In genomic region chr10:97842574-97842973, GRCm38 (mm10) we compare ENCODE assay signal across 14 mouse cellular contexts.
DNase-seq lines count a peak whose midpoint lies in the region; ATAC-seq and TF ChIP-seq lines count a peak whose summit lies in the region.
"Had no signal": no experiment of that assay in that cellular context is flagged by ENCODE, and none has a peak within 500 bp of the region (broad histone marks: within the 10 kb centered on the region; RNA-seq: fewer than 3 reads in every experiment).

No protein-coding gene starts in this region.

- peak in 1 of 2 experiments; percentile 26 for DNase-seq in layer of hippocampus, adult 2 months (ENCODE audit: low spot score in 2 of 2)
- DNase-seq in layer of hippocampus, postnatal 36 days = no peak
- peak; percentile 28 for DNase-seq in right cerebral cortex, adult 18-20 months
- no peak for DNase-seq in right cerebral cortex, postnatal 36 days (ENCODE audit: low spot score in 2 of 2)
- no peak for DNase-seq in embryonic facial prominence, embryonic 10.5 days (ENCODE audit: low spot score)
- no peak for DNase-seq in gastrocnemius, postnatal 4 days (ENCODE audit: low spot score in 2 of 2)
- DNase-seq: kidney, adult 8-10 months had no signal

- no peaks in the 10 kb centered on the region for H3K4me1 ChIP-seq in forebrain, embryonic 15.5 days
- no peaks in the 10 kb centered on the region for H3K4me1 ChIP-seq in forebrain, embryonic 12.5 days
- H3K4me1 ChIP-seq in embryonic facial prominence, embryonic 10.5 days = no peaks in the 10 kb centered on the region
- H3K4me1 ChIP-seq: embryonic facial prominence, embryonic 13.5 days; lung, embryonic 15.5 days; stomach, embryonic 15.5 days had no signal

- no peaks in the 10 kb centered on the region for H3K9me3 ChIP-seq in forebrain, embryonic 15.5 days
- no peaks in the 10 kb centered on the region for H3K9me3 ChIP-seq in forebrain, embryonic 12.5 days
- no peaks in the 10 kb centered on the region for H3K9me3 ChIP-seq in embryonic facial prominence, embryonic 10.5 days
- H3K9me3 ChIP-seq: embryonic facial prominence, embryonic 13.5 days; lung, embryonic 15.5 days; stomach, embryonic 15.5 days had no signal

- TF ChIP-seq CTCF in layer of hippocampus, adult 2 months (conservative IDR thresholded peaks at IDR 0.05) = peak; percentile 78

- no peak overlapping the region for H3K9ac ChIP-seq in forebrain, embryonic 15.5 days (replicated peaks)
- H3K9ac ChIP-seq in forebrain, embryonic 12.5 days = no peak overlapping the region
- H3K9ac ChIP-seq: embryonic facial prominence, embryonic 13.5 days; lung, embryonic 15.5 days; stomach, embryonic 15.5 days had no signal

- H3K27ac ChIP-seq in forebrain, embryonic 15.5 days (replicated peaks) = no peak overlapping the region
- H3K27ac ChIP-seq in forebrain, embryonic 12.5 days = no peak overlapping the region
- H3K27ac ChIP-seq in layer of hippocampus, adult 2 months = peak overlapping the region; percentile 9; the same call in 1 of the 2 replicates
- no peak overlapping the region for H3K27ac ChIP-seq in embryonic facial prominence, embryonic 10.5 days (replicated peaks)
- H3K27ac ChIP-seq: embryonic facial prominence, embryonic 13.5 days; lung, embryonic 15.5 days; stomach, embryonic 15.5 days had no signal

- H3K27me3 ChIP-seq in forebrain, embryonic 15.5 days = no peaks in the 10 kb centered on the region
- H3K27me3 ChIP-seq in forebrain, embryonic 12.5 days = no peaks in the 10 kb centered on the region
- H3K27me3 ChIP-seq in embryonic facial prominence, embryonic 10.5 days (replicated peaks; ENCODE audit: low read depth, poor library complexity, severe bottlenecking) = no peaks in the 10 kb centered on the region
- H3K27me3 ChIP-seq: embryonic facial prominence, embryonic 13.5 days; lung, embryonic 15.5 days; stomach, embryonic 15.5 days had no signal

- ATAC-seq in forebrain, embryonic 15.5 days (replicated peaks) = 0 out of 2 replicates have a peak, but pooled peaks have one; percentile 48
- ATAC-seq in forebrain, embryonic 12.5 days (ENCODE audit: low FRiP score) = no peak
- ATAC-seq: CD4-positive, CD25-positive, alpha-beta regulatory T cell, adult 4 months had no signal

- no peak overlapping the region for H3K4me3 ChIP-seq in forebrain, embryonic 15.5 days
- H3K4me3 ChIP-seq in forebrain, embryonic 12.5 days (replicated peaks) = no peak overlapping the region
- H3K4me3 ChIP-seq in layer of hippocampus, adult 2 months = no peak overlapping the region
- no peak overlapping the region for H3K4me3 ChIP-seq in embryonic facial prominence, embryonic 10.5 days
- H3K4me3 ChIP-seq: embryonic facial prominence, embryonic 13.5 days; lung, embryonic 15.5 days; myocyte; stomach, embryonic 15.5 days had no signal

- H3K4me2 ChIP-seq in forebrain, embryonic 15.5 days (replicated peaks) = no peak overlapping the region
- no peak overlapping the region for H3K4me2 ChIP-seq in forebrain, embryonic 12.5 days
- H3K4me2 ChIP-seq: embryonic facial prominence, embryonic 13.5 days; lung, embryonic 15.5 days; stomach, embryonic 15.5 days had no signal

- no peaks in the 10 kb centered on the region for H3K36me3 ChIP-seq in forebrain, embryonic 15.5 days
- H3K36me3 ChIP-seq in forebrain, embryonic 12.5 days (replicated peaks) = no peaks in the 10 kb centered on the region
- H3K36me3 ChIP-seq in embryonic facial prominence, embryonic 10.5 days (replicated peaks) = no peaks in the 10 kb centered on the region
- H3K36me3 ChIP-seq: embryonic facial prominence, embryonic 13.5 days; lung, embryonic 15.5 days; stomach, embryonic 15.5 days had no signal

- 89% methylated on average over 3 of the region's 3 CpGs for WGBS in forebrain, embryonic 15.5 days
- 92% methylated on average over 3 of the region's 3 CpGs for WGBS in forebrain, embryonic 12.5 days
- 96% methylated on average over 3 of the region's 3 CpGs for WGBS in embryonic facial prominence, embryonic 10.5 days
